Mouse (Mus musculus): ENCODE results near the gene Scarf1.

DNA sequence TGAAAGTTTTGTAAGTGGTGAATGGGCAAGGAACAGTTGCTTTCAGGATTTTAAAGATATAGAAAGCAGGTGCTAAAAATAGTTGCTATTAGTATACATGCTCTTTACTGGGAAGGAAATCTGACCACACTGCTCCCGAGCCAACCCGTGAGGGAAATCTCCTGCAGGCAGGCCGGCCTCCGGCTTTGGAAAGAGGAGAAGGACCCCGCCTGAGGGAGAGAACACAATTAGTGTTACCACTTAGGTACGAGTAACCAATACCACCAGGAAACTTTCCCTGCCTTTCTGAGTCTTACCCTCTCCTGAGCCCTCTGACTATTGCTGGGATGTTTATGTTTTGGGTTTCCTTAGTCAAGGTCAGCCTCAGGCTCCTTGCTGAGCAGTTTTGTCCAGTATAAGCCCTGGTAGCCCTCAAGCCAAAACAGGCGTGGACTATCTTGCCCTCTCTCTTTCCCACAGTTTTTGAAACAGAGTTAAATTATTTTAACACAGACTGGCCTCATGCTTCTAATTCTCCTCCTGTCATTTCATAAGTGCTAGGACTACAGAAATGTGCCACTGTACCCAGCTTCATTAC, 39.7 kb downstream of the Scarf1 start:
- TF ChIP-seq POLR2A (IDR thresholded peaks at IDR 0.05; ENCODE audit: low read depth, low read length) (no peak), CTCF (IDR thresholded peaks at IDR 0.05; ENCODE audit: borderline replicate concordance, insufficient read depth, low read length) (no peak)

Measured in embryonic fibroblast, embryonic 13.5 days (primary cell).